Mouse (Mus musculus) hindbrain, embryonic 16.5 days (tissue): ENCODE measurements around the gene Aif1l. TPM values are rescaled to one million over a fixed set of nuclear protein-coding genes. Genes with fewer than 3 reads are reported as not detected.

Experiments used
- ATAC-seq: fragments of 200-750 bp; cut with Nextera tagmentation; 2 replicates; pipeline ENCODE4 v1.8.0; 2017; ENCODE audit warnings: moderate TSS enrichment, moderate library complexity
- H3K27ac ChIP-seq: fragments of 300-500 bp; sonication (generic); 2 replicates; pipeline ENCODE4 v1.5.1; 2014; ENCODE audit warnings: low read depth, mild to moderate bottlenecking, control low read depth, low read length, moderate library complexity
- H3K27me3 ChIP-seq: fragments of 300-500 bp; sonication (generic); replicated peaks from 2 replicates; pipeline ENCODE4 v1.6.1; 2014; ENCODE audit warnings: low read length; ENCODE audit not compliant: control insufficient read depth, insufficient read depth
- H3K36me3 ChIP-seq: fragments of 300-500 bp; sonication (generic); 2 replicates; pipeline ENCODE4 v1.6.1; 2014; ENCODE audit warnings: mild to moderate bottlenecking, low read length, moderate library complexity, mixed read lengths; ENCODE audit not compliant: control insufficient read depth, insufficient read depth
- H3K4me1 ChIP-seq: fragments of 300-500 bp; sonication (generic); 2 replicates; pipeline ENCODE4 v1.6.1; 2014; ENCODE audit warnings: low read depth, low read length; ENCODE audit not compliant: control insufficient read depth, insufficient read depth
- H3K4me2 ChIP-seq: fragments of 300-500 bp; sonication (generic); 2 replicates; pipeline ENCODE4 v1.6.1; 2014; ENCODE audit warnings: mild to moderate bottlenecking, low read length, control low read depth, moderate library complexity
- H3K4me3 ChIP-seq: fragments of 300-500 bp; sonication (generic); 2 replicates; pipeline ENCODE4 v1.5.1; 2014; ENCODE audit warnings: mild to moderate bottlenecking, low read length, control low read depth, moderate library complexity
- H3K9ac ChIP-seq: fragments of 300-500 bp; sonication (generic); 2 replicates; pipeline ENCODE4 v1.6.1; 2014; ENCODE audit warnings: low read depth, mild to moderate bottlenecking, control low read depth, low read length, moderate library complexity
- H3K9me3 ChIP-seq: fragments of 300-500 bp; sonication (generic); 2 replicates; pipeline ENCODE4 v1.6.1; 2014; ENCODE audit warnings: mild to moderate bottlenecking, low read length, moderate library complexity; ENCODE audit not compliant: control insufficient read depth
- WGBS: fragments of 180-500 bp; shearing (Covaris S2); extraction: QIAGEN DNeasy Blood & Tissue Kit; methylation state at CpG from one replicate; pipeline ENCODE4 v1.1.7; 2014; 5-methylcytosine and 5-hydroxymethylcytosine counted together
- polyA plus RNA-seq: library from polyadenylated mRNA; unstranded; fragments of >200 nt; fragmentation: Nextera tagmentation; extraction: Ambion mirVana; gene quantifications from 2 replicates; pipeline ENCODE4 v1.2.1, GENCODE M21; 2015

The Aif1l gene
- polyA plus RNA-seq, 1 experiment from 2014 or later, result 23.0 TPM

- peak overlapping the region; percentile 87 for H3K9ac ChIP-seq
- 11% methylated on average over 13 of the region's 13 CpGs for WGBS
- no peaks in the 10 kb centered on the region for H3K9me3 ChIP-seq
- H3K36me3 ChIP-seq, result peaks cover 29% of the 10 kb centered on the region
- peaks cover 16% of the 10 kb centered on the region for H3K4me1 ChIP-seq
- H3K27me3 ChIP-seq, result no peaks in the 10 kb centered on the region
- peak overlapping the region; percentile 81 for H3K4me2 ChIP-seq
- no peak for ATAC-seq
- peak overlapping the region; percentile 78 for H3K4me3 ChIP-seq
- peak overlapping the region; percentile 76; the same call in 1 of the 2 replicates for H3K27ac ChIP-seq
These were observed 25.0 kb downstream of the Aif1l start for GRCm38 (mm10) chr2:31974809-31975371.

- Histone ChIP-seq H3K9me3 (no peaks in the 10 kb centered on the region), H3K27me3 (no peaks in the 10 kb centered on the region), H3K36me3 (peaks cover 55% of the 10 kb centered on the region), H3K4me1 (no peaks in the 10 kb centered on the region), H3K9ac (no peak overlapping the region), H3K4me2 (no peak overlapping the region), H3K27ac (no peak overlapping the region), H3K4me3 (no peak overlapping the region)
- ATAC-seq, result no peak
- 91% methylated on average over 1 of the region's 1 CpGs for WGBS
These were observed 37.8 kb downstream of the Aif1l start for GRCm38 (mm10) chr2:31987774-31988173.

GRCm38 (mm10) chr2:31990961-31991360 lies 41.0 kb downstream of the Aif1l start:
- no peak overlapping the region for H3K4me3 ChIP-seq
- no peaks in the 10 kb centered on the region for H3K4me1 ChIP-seq
- H3K27me3 ChIP-seq, result no peaks in the 10 kb centered on the region
- no peak overlapping the region for H3K27ac ChIP-seq
- H3K4me2 ChIP-seq, result no peak overlapping the region
- H3K36me3 ChIP-seq, result peaks cover 48% of the 10 kb centered on the region
- 94% methylated on average over 4 of the region's 4 CpGs for WGBS
- ATAC-seq, result no peak
- no peaks in the 10 kb centered on the region for H3K9me3 ChIP-seq
- no peak overlapping the region for H3K9ac ChIP-seq

GRCm38 (mm10) chr2:31994896-31995295 lies 45.0 kb downstream of the Aif1l start:
- H3K9me3 ChIP-seq, result no peaks in the 10 kb centered on the region

GRCm38 (mm10) chr2:31996060-31996459 lies 46.1 kb downstream of the Aif1l start:
- no peak for ATAC-seq
- no peak overlapping the region for H3K4me3 ChIP-seq
- H3K9me3 ChIP-seq, result no peaks in the 10 kb centered on the region
- no peak overlapping the region for H3K27ac ChIP-seq
- H3K4me2 ChIP-seq, result no peak overlapping the region
- peaks cover 61% of the 10 kb centered on the region for H3K36me3 ChIP-seq
- H3K4me1 ChIP-seq, result no peaks in the 10 kb centered on the region
- H3K27me3 ChIP-seq, result no peaks in the 10 kb centered on the region
- 95% methylated on average over 13 of the region's 13 CpGs for WGBS
- no peak overlapping the region for H3K9ac ChIP-seq

More at GRCm38 (mm10) chr2:31994896-31995295, 45.0 kb downstream of the Aif1l start:
- ATAC-seq, result no peak
- no peak overlapping the region for H3K9ac ChIP-seq
- peaks cover 62% of the 10 kb centered on the region for H3K36me3 ChIP-seq
- no peak overlapping the region for H3K4me2 ChIP-seq
- no peaks in the 10 kb centered on the region for H3K27me3 ChIP-seq
- H3K4me3 ChIP-seq, result no peak overlapping the region
- H3K27ac ChIP-seq, result no peak overlapping the region
- 96% methylated on average over 9 of the region's 9 CpGs for WGBS
- no peaks in the 10 kb centered on the region for H3K4me1 ChIP-seq

- no peak overlapping the region for H3K4me3 ChIP-seq
- no peak overlapping the region for H3K4me2 ChIP-seq
- no peaks in the 10 kb centered on the region for H3K9me3 ChIP-seq
- no peak overlapping the region for H3K9ac ChIP-seq
- H3K27me3 ChIP-seq, result no peaks in the 10 kb centered on the region
- 94% methylated on average over 5 of the region's 5 CpGs for WGBS
- no peaks in the 10 kb centered on the region for H3K4me1 ChIP-seq
- no peak for ATAC-seq
- H3K36me3 ChIP-seq, result peaks cover 60% of the 10 kb centered on the region
- H3K27ac ChIP-seq, result no peak overlapping the region
These were observed 47.6 kb downstream of the Aif1l start for GRCm38 (mm10) chr2:31997539-31997938.

GRCm38 (mm10) chr2:31998443-31998842 lies 48.5 kb downstream of the Aif1l start:
- no peak for ATAC-seq
- H3K4me3 ChIP-seq, result no peak overlapping the region
- H3K4me1 ChIP-seq, result no peaks in the 10 kb centered on the region
- H3K27me3 ChIP-seq, result no peaks in the 10 kb centered on the region
- 77% methylated on average over 2 of the region's 2 CpGs for WGBS
- no peak overlapping the region for H3K27ac ChIP-seq
- H3K4me2 ChIP-seq, result no peak overlapping the region
- H3K9me3 ChIP-seq, result no peaks in the 10 kb centered on the region
- peaks cover 58% of the 10 kb centered on the region for H3K36me3 ChIP-seq
- H3K9ac ChIP-seq, result no peak overlapping the region

GRCm38 (mm10) chr2:32008311-32008710 lies 58.4 kb downstream of the Aif1l start:
- WGBS, result 89% methylated on average over 2 of the region's 2 CpGs
- Histone ChIP-seq H3K9me3 (no peaks in the 10 kb centered on the region), H3K36me3 (peaks cover 39% of the 10 kb centered on the region), H3K4me3 (no peak overlapping the region), H3K27me3 (no peaks in the 10 kb centered on the region), H3K4me1 (no peaks in the 10 kb centered on the region), H3K27ac (no peak overlapping the region), H3K4me2 (no peak overlapping the region), H3K9ac (no peak overlapping the region)
- no peak for ATAC-seq

- Histone ChIP-seq H3K9ac (no peak overlapping the region), H3K36me3 (peaks cover 39% of the 10 kb centered on the region), H3K4me1 (no peaks in the 10 kb centered on the region), H3K4me2 (no peak overlapping the region), H3K27ac (no peak overlapping the region), H3K4me3 (no peak overlapping the region), H3K27me3 (no peaks in the 10 kb centered on the region), H3K9me3 (no peaks in the 10 kb centered on the region)
- WGBS, result 90% methylated on average over 11 of the region's 11 CpGs
- no peak for ATAC-seq
These were observed 58.8 kb downstream of the Aif1l start for GRCm38 (mm10) chr2:32008716-32009115.

GRCm38 (mm10) chr2:32019704-32020103 lies 69.8 kb downstream of the Aif1l start:
- H3K27me3 ChIP-seq, result no peaks in the 10 kb centered on the region
- peaks cover 34% of the 10 kb centered on the region for H3K36me3 ChIP-seq
- no peak overlapping the region for H3K27ac ChIP-seq
- WGBS, result 81% methylated on average over 4 of the region's 4 CpGs
- no peak for ATAC-seq
- no peaks in the 10 kb centered on the region for H3K4me1 ChIP-seq
- no peak overlapping the region for H3K4me2 ChIP-seq
- H3K9me3 ChIP-seq, result no peaks in the 10 kb centered on the region
- no peak overlapping the region for H3K4me3 ChIP-seq
- no peak overlapping the region for H3K9ac ChIP-seq
